Mouse (Mus musculus): ENCODE measurements around the gene Gm20388. TPM values are rescaled to one million over a fixed set of nuclear protein-coding genes. Genes with fewer than 3 reads are reported as not detected.

The Gm20388 gene
- polyA plus RNA-seq, 1 experiment from 2014 or later: 8.3 TPM

- no peak for DNase-seq (ENCODE audit: low spot score)
- H3K27ac ChIP-seq (ENCODE audit: low read depth): no peak overlapping the region
- no peak overlapping the region for H3K4me2 ChIP-seq (ENCODE audit: low read length)
- 0 out of 2 replicates have a peak, but pooled peaks cover 2% of the 10 kb centered on the region for H3K27me3 ChIP-seq (replicated peaks; ENCODE audit: control insufficient read depth, insufficient read depth, low read length)
- ATAC-seq (replicated peaks; ENCODE audit: low FRiP score, low TSS enrichment, low read depth): no peak
- H3K4me3 ChIP-seq (ENCODE audit: low read depth, low read length): no peak overlapping the region
- H3K4me1 ChIP-seq (replicated peaks; ENCODE audit: control insufficient read depth, insufficient read depth, low read length): no peaks in the 10 kb centered on the region
- no peak overlapping the region for H3K9ac ChIP-seq (ENCODE audit: low read length)
- H3K36me3 ChIP-seq (ENCODE audit: control insufficient read depth, insufficient read depth, low read length): no peaks in the 10 kb centered on the region
- WGBS: 87% methylated on average over 7 of the region's 7 CpGs
- H3K9me3 ChIP-seq (ENCODE audit: control insufficient read depth, low read length): no peaks in the 10 kb centered on the region
Observed at GRCm38 (mm10) chr8:122764790-122765474, 2854.3 kb downstream of the Gm20388 start.

GRCm38 (mm10) chr8:122766189-122766588, 2855.5 kb downstream of the Gm20388 start:
- no peak overlapping the region for H3K9ac ChIP-seq (ENCODE audit: low read length)

GRCm38 (mm10) chr8:122766647-122767200, 2856.1 kb downstream of the Gm20388 start:
- Histone ChIP-seq H3K36me3 (ENCODE audit: control insufficient read depth, insufficient read depth, low read length) (no peaks in the 10 kb centered on the region), H3K4me1 (replicated peaks; ENCODE audit: control insufficient read depth, insufficient read depth, low read length) (no peaks in the 10 kb centered on the region), H3K4me3 (ENCODE audit: low read depth, low read length) (no peak overlapping the region), H3K27me3 (replicated peaks; ENCODE audit: control insufficient read depth, insufficient read depth, low read length) (no peaks in the 10 kb centered on the region), H3K9ac (ENCODE audit: low read length) (no peak overlapping the region), H3K9me3 (ENCODE audit: control insufficient read depth, low read length) (no peaks in the 10 kb centered on the region), H3K4me2 (ENCODE audit: low read length) (no peak overlapping the region), H3K27ac (ENCODE audit: low read depth) (no peak overlapping the region)
- WGBS: 77% methylated on average over 8 of the region's 8 CpGs
- DNase-seq (ENCODE audit: low spot score) (no peak), ATAC-seq (replicated peaks; ENCODE audit: low FRiP score, low TSS enrichment, low read depth) (no peak)

More at GRCm38 (mm10) chr8:122766189-122766588, 2855.5 kb downstream of the Gm20388 start:
- H3K27ac ChIP-seq (ENCODE audit: low read depth): no peak overlapping the region
- no peaks in the 10 kb centered on the region for H3K9me3 ChIP-seq (ENCODE audit: control insufficient read depth, low read length)
- no peaks in the 10 kb centered on the region for H3K36me3 ChIP-seq (ENCODE audit: control insufficient read depth, insufficient read depth, low read length)
- no peaks in the 10 kb centered on the region for H3K27me3 ChIP-seq (replicated peaks; ENCODE audit: control insufficient read depth, insufficient read depth, low read length)
- ATAC-seq (replicated peaks; ENCODE audit: low FRiP score, low TSS enrichment, low read depth) (peak; percentile 58; the same call in 1 of the 2 replicates), DNase-seq (ENCODE audit: low spot score) (no peak)
- H3K4me2 ChIP-seq (ENCODE audit: low read length): no peak overlapping the region
- 49% methylated on average over 5 of the region's 5 CpGs for WGBS
- no peaks in the 10 kb centered on the region for H3K4me1 ChIP-seq (replicated peaks; ENCODE audit: control insufficient read depth, insufficient read depth, low read length)
- H3K4me3 ChIP-seq (ENCODE audit: low read depth, low read length): no peak overlapping the region

- Histone ChIP-seq H3K9ac (ENCODE audit: low read length) (no peak overlapping the region), H3K4me3 (ENCODE audit: low read depth, low read length) (no peak overlapping the region)
Observed at GRCm38 (mm10) chr8:122767229-122767628, 2856.6 kb downstream of the Gm20388 start.

GRCm38 (mm10) chr8:122769251-122770058, 2858.8 kb downstream of the Gm20388 start:
- Histone ChIP-seq H3K9ac (ENCODE audit: low read length) (no peak overlapping the region), H3K4me3 (ENCODE audit: low read depth, low read length) (no peak overlapping the region), H3K4me1 (replicated peaks; ENCODE audit: control insufficient read depth, insufficient read depth, low read length) (no peaks in the 10 kb centered on the region), H3K36me3 (ENCODE audit: control insufficient read depth, insufficient read depth, low read length) (no peaks in the 10 kb centered on the region), H3K4me2 (ENCODE audit: low read length) (no peak overlapping the region), H3K27ac (ENCODE audit: low read depth) (no peak overlapping the region), H3K9me3 (ENCODE audit: control insufficient read depth, low read length) (no peaks in the 10 kb centered on the region), H3K27me3 (replicated peaks; ENCODE audit: control insufficient read depth, insufficient read depth, low read length) (no peaks in the 10 kb centered on the region)
- WGBS: 64% methylated on average over 24 of the region's 24 CpGs
- ATAC-seq (replicated peaks; ENCODE audit: low FRiP score, low TSS enrichment, low read depth) (no peak), DNase-seq (ENCODE audit: low spot score) (no peak)

More at GRCm38 (mm10) chr8:122767229-122767628, 2856.6 kb downstream of the Gm20388 start:
- Histone ChIP-seq H3K9me3 (ENCODE audit: control insufficient read depth, low read length) (no peaks in the 10 kb centered on the region), H3K4me2 (ENCODE audit: low read length) (no peak overlapping the region), H3K36me3 (ENCODE audit: control insufficient read depth, insufficient read depth, low read length) (no peaks in the 10 kb centered on the region), H3K4me1 (replicated peaks; ENCODE audit: control insufficient read depth, insufficient read depth, low read length) (no peaks in the 10 kb centered on the region), H3K27me3 (replicated peaks; ENCODE audit: control insufficient read depth, insufficient read depth, low read length) (no peaks in the 10 kb centered on the region), H3K27ac (ENCODE audit: low read depth) (no peak overlapping the region)
- WGBS: 57% methylated on average over 9 of the region's 9 CpGs
- DNase-seq (ENCODE audit: low spot score) (no peak), ATAC-seq (replicated peaks; ENCODE audit: low FRiP score, low TSS enrichment, low read depth) (no peak)

GRCm38 (mm10) chr8:122772431-122773060, 2861.9 kb downstream of the Gm20388 start:
- H3K4me1 ChIP-seq (replicated peaks; ENCODE audit: control insufficient read depth, insufficient read depth, low read length): 0 out of 2 replicates have a peak, but pooled peaks cover 6% of the 10 kb centered on the region
- no peak for DNase-seq (ENCODE audit: low spot score)
- H3K27me3 ChIP-seq (replicated peaks; ENCODE audit: control insufficient read depth, insufficient read depth, low read length): no peaks in the 10 kb centered on the region
- no peak overlapping the region for H3K27ac ChIP-seq (ENCODE audit: low read depth)
- no peak overlapping the region for H3K9ac ChIP-seq (ENCODE audit: low read length)
- H3K36me3 ChIP-seq (ENCODE audit: control insufficient read depth, insufficient read depth, low read length): no peaks in the 10 kb centered on the region
- no peaks in the 10 kb centered on the region for H3K9me3 ChIP-seq (ENCODE audit: control insufficient read depth, low read length)
- no peak overlapping the region for H3K4me2 ChIP-seq (ENCODE audit: low read length)
- no peak for ATAC-seq (replicated peaks; ENCODE audit: low FRiP score, low TSS enrichment, low read depth)
- WGBS: 32% methylated on average over 10 of the region's 10 CpGs
- no peak overlapping the region for H3K4me3 ChIP-seq (ENCODE audit: low read depth, low read length)

GRCm38 (mm10) chr8:122775285-122776155, 2864.9 kb downstream of the Gm20388 start, which contains the start of gene Acsf3:
Gene Acsf3, plus strand, starts transcription at chr8:122775486.
- peak; percentile 95 for DNase-seq (ENCODE audit: low spot score)
- 1% methylated on average over 50 of the region's 50 CpGs for WGBS
- Histone ChIP-seq H3K4me2 (ENCODE audit: low read length) (peak within 1 kb of the TSS; percentile 55), H3K36me3 (ENCODE audit: control insufficient read depth, insufficient read depth, low read length) (peaks cover 7% of the 10 kb centered on the region), H3K9me3 (ENCODE audit: control insufficient read depth, low read length) (no peaks in the 10 kb centered on the region), H3K4me1 (replicated peaks; ENCODE audit: control insufficient read depth, insufficient read depth, low read length) (0 out of 2 replicates have a peak, but pooled peaks cover 6% of the 10 kb centered on the region), H3K9ac (ENCODE audit: low read length) (peak within 1 kb of the TSS; percentile 80), H3K27ac (ENCODE audit: low read depth) (no peak within 1 kb of the TSS), H3K27me3 (replicated peaks; ENCODE audit: control insufficient read depth, insufficient read depth, low read length) (no peaks in the 10 kb centered on the region), H3K4me3 (ENCODE audit: low read depth, low read length) (peak within 1 kb of the TSS; percentile 80)
- ATAC-seq (replicated peaks; ENCODE audit: low FRiP score, low TSS enrichment, low read depth): peak; percentile 75
